Mouse (Mus musculus) induced T-regulatory cell, adult 2 months (primary cell): Measurements from ENCODE around the gene A430089I19Rik.
"Not testable (repeated sequence)": the region's sequence is repeated elsewhere in the genome, so short reads cannot be mapped to it uniquely, and the experiment has no call there.

Experiments
- DNase-seq: peaks from one replicate; pipeline ENCODE4 v3.0.0-alpha.2; 2012; ENCODE audit warnings: low read depth

A430089I19Rik gene

GRCm38 (mm10) chr5:94306696-94307095 lies at the start of gene A430089I19Rik:
A430089I19Rik (minus strand) TSS chr5:94306796.
- DNase-seq = not testable (repeated sequence)

GRCm38 (mm10) chr5:94339449-94339848 lies 32.9 kb upstream of the A430089I19Rik start, which contains the start of gene AA792892:
AA792892 (plus strand) TSS chr5:94339749.
- DNase-seq = not testable (repeated sequence)

GRCm38 (mm10) chr5:94314135-94314534 lies 7.5 kb upstream of the A430089I19Rik start, which contains the start of gene Gm6502:
Gm6502 (plus strand) TSS chr5:94314435.
- DNase-seq = not testable (repeated sequence)
